Mouse (Mus musculus): ENCODE data around the gene C1qtnf1. TPM values are rescaled to one million over a fixed set of nuclear protein-coding genes. Genes with fewer than 3 reads are reported as not detected.
A peak's percentile ranks its signal among the peaks of the same experiment; 100 is the strongest.

The C1qtnf1 gene
- polyA plus RNA-seq, 1 experiment: 10.5 TPM

- no peak for DNase-seq (ENCODE audit: low read depth in 1 of 2, low spot score in 2 of 2)
- H3K36me3 ChIP-seq (ENCODE audit: control insufficient read depth, insufficient read depth, low read length): peaks cover 20% of the 10 kb centered on the region
- H3K27ac ChIP-seq (ENCODE audit: insufficient read depth, low read length): no peak overlapping the region; the same call in 1 of the 2 replicates
- WGBS: 42% methylated on average over 5 of the region's 5 CpGs
- no peaks in the 10 kb centered on the region for H3K27me3 ChIP-seq (ENCODE audit: control insufficient read depth, insufficient read depth, low read length)
- TF ChIP-seq POLR2A (IDR thresholded peaks at IDR 0.05; ENCODE audit: low read depth, low read length) (no peak), CTCF (IDR thresholded peaks at IDR 0.05; ENCODE audit: extremely low read depth, insufficient read depth, insufficient read length, insufficient replicate concordance) (no peak)
- H3K4me3 ChIP-seq (ENCODE audit: extremely low read depth, insufficient read depth, insufficient read length): peak overlapping the region; percentile 28; the same call in 1 of the 2 replicates
- H3K4me1 ChIP-seq (ENCODE audit: control insufficient read depth, insufficient read depth, insufficient read length): peaks cover 26% of the 10 kb centered on the region; the same call in 1 of the 2 replicates
Measured at GRCm38 (mm10) chr11:118399891-118400565, 28.0 kb upstream of the C1qtnf1 start.

GRCm38 (mm10) chr11:118400566-118400936, 27.5 kb upstream of the C1qtnf1 start:
- H3K27ac ChIP-seq (ENCODE audit: insufficient read depth, low read length): no peak overlapping the region
- peaks cover 20% of the 10 kb centered on the region for H3K36me3 ChIP-seq (ENCODE audit: control insufficient read depth, insufficient read depth, low read length)
- DNase-seq (ENCODE audit: low read depth in 1 of 2, low spot score in 2 of 2): no peak
- TF ChIP-seq CTCF (IDR thresholded peaks at IDR 0.05; ENCODE audit: extremely low read depth, insufficient read depth, insufficient read length, insufficient replicate concordance) (no peak), POLR2A (IDR thresholded peaks at IDR 0.05; ENCODE audit: low read depth, low read length) (no peak)
- no peaks in the 10 kb centered on the region for H3K27me3 ChIP-seq (ENCODE audit: control insufficient read depth, insufficient read depth, low read length)
- WGBS: 18% methylated on average over 6 of the region's 6 CpGs
- H3K4me3 ChIP-seq (ENCODE audit: extremely low read depth, insufficient read depth, insufficient read length): peak overlapping the region; percentile 28; the same call in 1 of the 2 replicates
- peaks cover 26% of the 10 kb centered on the region; the same call in 1 of the 2 replicates for H3K4me1 ChIP-seq (ENCODE audit: control insufficient read depth, insufficient read depth, insufficient read length)

- Histone ChIP-seq H3K27ac (ENCODE audit: insufficient read depth, low read length) (peak overlapping the region; percentile 46), H3K4me3 (ENCODE audit: extremely low read depth, insufficient read depth, insufficient read length) (peak overlapping the region; percentile 51), H3K27me3 (ENCODE audit: control insufficient read depth, insufficient read depth, low read length) (no peaks in the 10 kb centered on the region), H3K4me1 (ENCODE audit: control insufficient read depth, insufficient read depth, insufficient read length) (peaks cover 26% of the 10 kb centered on the region; the same call in 1 of the 2 replicates), H3K36me3 (ENCODE audit: control insufficient read depth, insufficient read depth, low read length) (peaks cover 15% of the 10 kb centered on the region)
- no peak for TF ChIP-seq CTCF (IDR thresholded peaks at IDR 0.05; ENCODE audit: extremely low read depth, insufficient read depth, insufficient read length, insufficient replicate concordance)
- TF ChIP-seq POLR2A (IDR thresholded peaks at IDR 0.05; ENCODE audit: low read depth, low read length): no peak
- no peak for DNase-seq (ENCODE audit: low read depth in 1 of 2, low spot score in 2 of 2)
- WGBS: 30% methylated on average over 4 of the region's 4 CpGs
Measured at GRCm38 (mm10) chr11:118401195-118401594, 26.8 kb upstream of the C1qtnf1 start.

GRCm38 (mm10) chr11:118401760-118402280, 26.2 kb upstream of the C1qtnf1 start, which contains the start of gene Lgals3bp:
TSS of gene Lgals3bp (minus strand) at chr11:118402092.
- Histone ChIP-seq H3K27ac (ENCODE audit: insufficient read depth, low read length) (peak within 1 kb of the TSS; percentile 81), H3K4me1 (ENCODE audit: control insufficient read depth, insufficient read depth, insufficient read length) (peaks cover 26% of the 10 kb centered on the region; the same call in 1 of the 2 replicates), H3K36me3 (ENCODE audit: control insufficient read depth, insufficient read depth, low read length) (peaks cover 16% of the 10 kb centered on the region), H3K4me3 (ENCODE audit: extremely low read depth, insufficient read depth, insufficient read length) (peak within 1 kb of the TSS; percentile 51), H3K27me3 (ENCODE audit: control insufficient read depth, insufficient read depth, low read length) (no peaks in the 10 kb centered on the region)
- WGBS: 20% methylated on average over 7 of the region's 7 CpGs
- DNase-seq (ENCODE audit: low read depth in 1 of 2, low spot score in 2 of 2): peak; percentile 26 to 45
- no peak for TF ChIP-seq CTCF (IDR thresholded peaks at IDR 0.05; ENCODE audit: extremely low read depth, insufficient read depth, insufficient read length, insufficient replicate concordance)
- TF ChIP-seq POLR2A (IDR thresholded peaks at IDR 0.05; ENCODE audit: low read depth, low read length): peak; percentile 42

- TF ChIP-seq POLR2A (IDR thresholded peaks at IDR 0.05; ENCODE audit: low read depth, low read length): no peak
- no peak for TF ChIP-seq CTCF (IDR thresholded peaks at IDR 0.05; ENCODE audit: extremely low read depth, insufficient read depth, insufficient read length, insufficient replicate concordance)
- WGBS: 92% methylated on average over 2 of the region's 2 CpGs
- Histone ChIP-seq H3K4me1 (ENCODE audit: control insufficient read depth, insufficient read depth, insufficient read length) (peaks cover 26% of the 10 kb centered on the region; the same call in 1 of the 2 replicates), H3K4me3 (ENCODE audit: extremely low read depth, insufficient read depth, insufficient read length) (no peak overlapping the region), H3K36me3 (ENCODE audit: control insufficient read depth, insufficient read depth, low read length) (peaks cover 12% of the 10 kb centered on the region), H3K27me3 (ENCODE audit: control insufficient read depth, insufficient read depth, low read length) (no peaks in the 10 kb centered on the region), H3K27ac (ENCODE audit: insufficient read depth, low read length) (no peak overlapping the region)
- DNase-seq (ENCODE audit: low read depth in 1 of 2, low spot score in 2 of 2): no peak
Measured at GRCm38 (mm10) chr11:118403183-118403582, 24.8 kb upstream of the C1qtnf1 start.

GRCm38 (mm10) chr11:118403951-118404899, 23.8 kb upstream of the C1qtnf1 start:
- DNase-seq (ENCODE audit: low read depth in 1 of 2, low spot score in 2 of 2): no peak
- no peak overlapping the region for H3K4me3 ChIP-seq (ENCODE audit: extremely low read depth, insufficient read depth, insufficient read length)
- peaks cover 26% of the 10 kb centered on the region; the same call in 1 of the 2 replicates for H3K4me1 ChIP-seq (ENCODE audit: control insufficient read depth, insufficient read depth, insufficient read length)
- 37% methylated on average over 6 of the region's 6 CpGs for WGBS
- H3K27me3 ChIP-seq (ENCODE audit: control insufficient read depth, insufficient read depth, low read length): no peaks in the 10 kb centered on the region
- 0 out of 2 replicates have a peak overlapping the region, but pooled peaks have one; percentile 20 for H3K27ac ChIP-seq (ENCODE audit: insufficient read depth, low read length)
- TF ChIP-seq POLR2A (IDR thresholded peaks at IDR 0.05; ENCODE audit: low read depth, low read length) (no peak), CTCF (IDR thresholded peaks at IDR 0.05; ENCODE audit: extremely low read depth, insufficient read depth, insufficient read length, insufficient replicate concordance) (no peak)
- H3K36me3 ChIP-seq (ENCODE audit: control insufficient read depth, insufficient read depth, low read length): peaks cover 15% of the 10 kb centered on the region

Measured in spleen, adult 2 months (tissue).